Mouse (Mus musculus): ENCODE data around the gene B4galnt3.

B4galnt3 gene

GRCm38 (mm10) chr6:120222669-120223068 lies 71.7 kb downstream of the B4galnt3 start:
- peak; percentile 40 for DNase-seq (ENCODE audit: low read depth, low spot score)

- no peak for DNase-seq (ENCODE audit: low read depth, low spot score)
Observed at GRCm38 (mm10) chr6:120219281-120219680, 75.1 kb downstream of the B4galnt3 start.

GRCm38 (mm10) chr6:120216702-120217101 lies 77.7 kb downstream of the B4galnt3 start:
- DNase-seq (ENCODE audit: low read depth, low spot score), result no peak

GRCm38 (mm10) chr6:120211536-120211935 lies 82.8 kb downstream of the B4galnt3 start:
- no peak for DNase-seq (ENCODE audit: low read depth, low spot score)

- DNase-seq (ENCODE audit: low read depth, low spot score), result no peak
Observed at GRCm38 (mm10) chr6:120206586-120206985, 87.8 kb downstream of the B4galnt3 start.

GRCm38 (mm10) chr6:120202406-120202805 lies 92.0 kb downstream of the B4galnt3 start:
- no peak for DNase-seq (ENCODE audit: low read depth, low spot score)

- DNase-seq (ENCODE audit: low read depth, low spot score), result no peak
Observed at GRCm38 (mm10) chr6:120201956-120202355, 92.4 kb downstream of the B4galnt3 start.

GRCm38 (mm10) chr6:120199638-120200394 lies 94.5 kb downstream of the B4galnt3 start:
- DNase-seq (ENCODE audit: low read depth, low spot score), result no peak

GRCm38 (mm10) chr6:120197964-120198363 lies 96.4 kb downstream of the B4galnt3 start:
- DNase-seq (ENCODE audit: low read depth, low spot score), result peak; percentile 59

- no peak for DNase-seq (ENCODE audit: low read depth, low spot score)
Observed at GRCm38 (mm10) chr6:120196837-120197236, 97.5 kb downstream of the B4galnt3 start.

GRCm38 (mm10) chr6:120194963-120195362 lies 99.4 kb downstream of the B4galnt3 start:
- DNase-seq (ENCODE audit: low read depth, low spot score), result no peak

- no peak for DNase-seq (ENCODE audit: low read depth, low spot score)
Observed at GRCm38 (mm10) chr6:120194305-120194704, 100.1 kb downstream of the B4galnt3 start.

- no peak for DNase-seq (ENCODE audit: low read depth, low spot score)
Observed at GRCm38 (mm10) chr6:120193793-120194192, 100.6 kb downstream of the B4galnt3 start.

GRCm38 (mm10) chr6:120193174-120193573 lies 101.2 kb downstream of the B4galnt3 start:
- DNase-seq (ENCODE audit: low read depth, low spot score), result no peak

GRCm38 (mm10) chr6:120192211-120192870 lies 102.0 kb downstream of the B4galnt3 start:
- DNase-seq (ENCODE audit: low read depth, low spot score), result no peak

- DNase-seq (ENCODE audit: low read depth, low spot score), result no peak
Observed at GRCm38 (mm10) chr6:120191396-120192170, 102.8 kb downstream of the B4galnt3 start.

GRCm38 (mm10) chr6:120190912-120191311 lies 103.4 kb downstream of the B4galnt3 start:
- DNase-seq (ENCODE audit: low read depth, low spot score), result no peak

GRCm38 (mm10) chr6:120190365-120190764 lies 104.0 kb downstream of the B4galnt3 start:
- DNase-seq (ENCODE audit: low read depth, low spot score), result no peak

- no peak for DNase-seq (ENCODE audit: low read depth, low spot score)
Observed at GRCm38 (mm10) chr6:120189287-120189686, 105.1 kb downstream of the B4galnt3 start.

- no peak for DNase-seq (ENCODE audit: low read depth, low spot score)
Observed at GRCm38 (mm10) chr6:120188376-120189235, 105.8 kb downstream of the B4galnt3 start.

- DNase-seq (ENCODE audit: low read depth, low spot score), result no peak
Observed at GRCm38 (mm10) chr6:120187587-120188176, 106.7 kb downstream of the B4galnt3 start.

All from embryo, embryonic 11.5 days (tissue).